Mouse (Mus musculus) cerebellum, adult 18-20 months (tissue): ENCODE results near the gene Pknox2.

ENCODE experiments used
- DNase-seq, 2 experiments: peaks; one replicate each; pipeline ENCODE4 v3.0.0; 2021

Gene Pknox2

GRCm38 (mm10) chr9:37038859-37039258, 108.3 kb downstream of the Pknox2 start:
- no peak for DNase-seq

GRCm38 (mm10) chr9:37038445-37038844, 108.8 kb downstream of the Pknox2 start:
- DNase-seq = no peak

- DNase-seq = no peak
These were observed 109.8 kb downstream of the Pknox2 start for GRCm38 (mm10) chr9:37037405-37037804.

- DNase-seq = no peak
These were observed 112.0 kb downstream of the Pknox2 start for GRCm38 (mm10) chr9:37035248-37035647.

GRCm38 (mm10) chr9:37034316-37034715, 112.9 kb downstream of the Pknox2 start:
- no peak for DNase-seq

DNA sequence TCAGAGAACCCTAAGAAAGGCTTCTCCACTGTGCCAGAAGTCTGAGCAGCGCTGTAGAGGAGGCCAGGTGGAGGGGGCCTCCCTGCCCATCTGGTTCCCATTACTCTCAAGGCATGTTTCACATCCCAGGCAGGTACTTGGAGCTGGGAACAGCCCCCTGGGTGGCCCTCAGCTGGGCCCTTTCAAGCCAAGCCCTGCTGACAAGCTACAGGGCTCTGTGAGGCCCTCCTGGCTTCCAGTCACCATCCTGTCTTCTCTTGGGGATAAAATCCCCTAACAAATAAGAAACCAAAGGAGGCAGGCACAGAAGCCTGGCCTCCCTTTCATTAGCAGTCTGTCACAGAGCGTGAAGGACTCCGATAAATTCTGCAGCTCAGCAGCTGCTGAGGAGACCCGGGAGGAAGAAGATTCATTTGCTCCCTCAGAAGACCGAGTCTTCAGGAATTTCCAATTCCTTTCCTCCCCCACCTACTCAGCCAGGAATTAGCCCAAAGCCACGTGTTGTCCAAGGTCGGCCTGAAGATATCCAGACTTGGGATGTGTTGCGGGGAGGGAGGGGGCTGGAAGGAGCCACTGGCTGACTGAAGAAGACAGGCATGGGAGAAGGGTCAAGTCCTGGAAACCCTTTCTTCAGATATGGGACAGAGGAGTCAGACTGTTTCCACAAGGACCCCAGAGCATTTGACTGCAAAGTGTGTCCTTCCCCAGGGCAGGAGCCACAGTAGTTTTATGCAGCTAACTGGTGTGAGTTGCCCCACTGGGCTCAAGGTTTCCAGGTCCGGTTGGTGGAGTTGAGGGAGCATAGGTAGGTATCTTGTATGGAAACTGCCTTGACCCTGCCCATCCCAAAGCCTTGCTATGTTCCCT, 116.6 kb downstream of the Pknox2 start:
- DNase-seq = no peak

DNA sequence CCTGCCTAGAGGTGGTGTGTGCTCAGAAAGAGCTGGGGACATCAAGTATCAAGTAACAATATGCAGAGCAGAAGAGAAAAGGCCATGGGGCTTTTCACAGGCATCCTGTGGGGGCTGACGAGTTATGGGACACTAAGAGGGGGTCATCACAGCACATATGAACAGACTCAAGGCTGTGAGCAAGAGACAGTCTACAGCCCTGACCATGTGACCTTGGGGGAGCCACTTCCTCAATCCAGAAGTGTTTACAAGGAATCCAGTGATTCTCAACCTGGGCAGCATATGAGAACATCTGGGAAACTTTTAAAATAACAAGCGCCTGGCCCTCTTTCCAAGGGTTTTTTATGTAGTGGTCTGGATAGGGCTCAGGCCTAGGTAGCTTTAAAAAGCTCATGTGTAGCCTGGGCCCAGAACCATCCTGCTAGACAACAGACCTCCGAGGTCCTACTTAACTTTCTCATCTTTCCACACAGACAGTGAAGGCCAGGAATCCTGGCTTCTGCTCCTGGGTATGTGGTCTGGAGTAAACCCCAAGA, 117.3 kb downstream of the Pknox2 start:
- no peak for DNase-seq

DNA sequence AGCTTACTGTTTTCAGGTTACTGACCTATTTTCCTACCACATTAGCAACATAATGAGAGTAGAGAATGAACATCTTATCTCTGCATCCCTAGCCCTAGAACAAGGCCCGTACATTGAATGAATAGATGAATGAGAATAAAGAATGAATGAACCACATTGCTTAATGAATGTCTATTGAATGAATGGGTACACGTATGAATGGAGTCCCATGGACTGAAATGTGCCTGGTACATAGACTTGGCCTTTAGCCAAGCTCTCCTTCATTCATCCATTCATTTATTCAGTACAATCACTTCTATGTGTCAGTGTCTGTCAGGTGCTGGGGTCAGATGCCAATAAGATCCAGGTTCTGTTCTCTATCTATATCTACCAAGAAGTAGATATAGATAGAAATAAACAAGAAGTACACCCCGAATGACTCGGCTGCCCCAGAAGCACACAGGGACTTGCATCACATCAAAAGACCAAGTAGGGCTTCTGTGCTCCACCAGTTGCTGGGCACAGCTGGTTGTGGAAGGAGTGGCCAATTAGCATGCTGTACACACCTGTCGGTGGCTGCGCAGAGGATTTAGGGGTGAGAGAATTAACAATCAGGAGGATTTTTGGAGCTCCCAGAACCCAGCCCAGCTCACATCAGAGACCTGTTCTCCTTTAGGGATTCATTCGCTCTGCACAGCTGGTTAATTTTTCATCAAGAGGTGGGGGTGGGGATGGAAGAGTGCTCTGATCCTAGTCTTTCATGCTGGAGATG, 119.2 kb downstream of the Pknox2 start:
- DNase-seq = no peak

GRCm38 (mm10) chr9:37025913-37026312, 121.3 kb downstream of the Pknox2 start:
- DNase-seq = no peak

- no peak for DNase-seq
These were observed 125.5 kb downstream of the Pknox2 start for GRCm38 (mm10) chr9:37021586-37022230.

DNA sequence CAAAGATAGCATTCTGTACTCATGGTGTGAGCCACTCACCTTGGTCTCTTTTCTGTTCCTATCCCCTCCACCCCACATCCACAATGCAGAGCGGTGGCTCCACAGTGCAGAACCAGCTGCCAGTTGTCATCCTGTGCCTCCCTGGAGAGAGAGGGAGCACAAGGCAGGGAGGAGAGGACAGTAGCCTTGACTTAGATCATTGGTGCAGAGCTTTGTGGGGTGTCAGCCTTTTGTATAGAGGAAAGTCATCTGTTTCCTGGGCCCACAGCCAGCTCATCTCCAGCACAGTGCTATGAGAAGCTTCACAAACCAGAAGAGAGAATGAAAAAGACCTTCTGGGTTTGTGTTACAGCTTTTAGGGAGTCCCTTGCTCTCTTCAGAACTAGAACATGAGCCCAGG, 129.1 kb downstream of the Pknox2 start:
- DNase-seq = peak; percentile 66 to 72

DNA sequence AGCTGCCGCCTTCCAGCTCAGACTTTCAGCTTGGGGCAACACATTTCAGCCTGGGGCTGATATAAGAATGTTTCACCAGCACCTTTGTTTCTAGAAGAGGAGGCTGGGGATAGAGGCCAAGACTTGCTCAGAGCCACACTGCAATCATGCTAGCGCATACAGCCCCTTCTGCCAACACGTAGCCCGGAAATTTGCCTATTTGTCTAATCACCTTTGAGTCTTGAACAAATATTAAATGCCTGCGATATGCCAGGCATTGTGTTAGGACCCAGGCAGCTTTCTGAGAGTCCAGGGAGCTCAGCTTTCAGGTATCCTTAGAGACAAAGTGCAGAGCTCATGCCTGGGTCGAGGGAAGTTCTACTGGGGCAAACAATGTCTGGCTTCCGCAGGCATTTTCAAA, 130.0 kb downstream of the Pknox2 start:
- DNase-seq = no peak

- DNase-seq = peak in 1 of 2 experiments; percentile 12
These were observed 131.0 kb downstream of the Pknox2 start for GRCm38 (mm10) chr9:37016165-37016564.

DNA sequence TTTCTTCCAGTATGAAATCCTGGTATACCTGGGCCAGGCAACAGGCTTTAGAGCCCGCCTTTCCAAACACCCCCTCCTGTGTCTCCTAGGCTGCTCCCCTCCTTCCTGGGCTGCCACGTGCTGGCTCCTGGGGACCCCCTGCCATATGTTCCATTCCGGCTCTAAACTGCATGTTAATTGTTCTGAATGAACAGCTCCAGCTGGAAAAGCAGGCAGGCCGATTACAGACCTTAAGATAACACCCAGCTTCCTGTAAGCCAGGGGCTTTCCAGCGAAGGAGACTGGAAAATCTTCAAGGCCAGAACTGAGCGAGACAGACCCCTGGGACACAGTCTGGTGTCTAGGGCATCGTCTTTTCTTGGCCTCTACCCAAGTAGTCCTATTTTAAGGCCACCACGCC, 133.6 kb downstream of the Pknox2 start:
- DNase-seq = no peak

GRCm38 (mm10) chr9:37008090-37008489, 139.1 kb downstream of the Pknox2 start:
- no peak for DNase-seq

GRCm38 (mm10) chr9:37004676-37005075, 142.5 kb downstream of the Pknox2 start:
- no peak for DNase-seq

DNA sequence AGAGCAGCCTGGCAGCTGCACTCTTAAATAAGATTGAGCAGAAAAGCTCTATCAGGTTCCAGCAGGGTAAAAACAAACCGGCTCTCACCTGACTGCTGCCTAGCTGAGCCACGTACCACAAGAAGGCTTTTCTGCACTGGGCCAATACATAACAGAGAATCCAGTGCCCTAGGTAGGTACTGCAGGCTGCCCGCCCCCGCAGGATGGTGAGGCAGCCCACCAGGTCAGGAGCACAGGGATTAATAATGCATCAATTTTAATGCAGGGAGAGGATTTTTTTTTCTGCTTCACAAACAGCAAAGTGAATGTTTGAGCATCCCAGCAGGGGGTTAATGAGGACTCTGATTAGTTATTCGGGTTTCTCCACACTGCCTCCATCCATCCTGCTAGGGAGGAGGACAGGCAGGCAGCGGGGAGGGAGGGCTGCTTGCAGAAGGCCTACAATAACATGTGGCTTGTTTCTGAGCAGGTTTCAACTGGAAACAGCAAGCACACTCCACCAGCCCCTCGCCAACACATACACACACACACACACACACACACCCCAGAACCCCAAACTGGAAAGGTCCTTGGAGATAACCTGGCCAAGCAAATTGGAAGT, 145.2 kb downstream of the Pknox2 start:
- peak in 1 of 2 experiments; percentile 25 for DNase-seq

DNA sequence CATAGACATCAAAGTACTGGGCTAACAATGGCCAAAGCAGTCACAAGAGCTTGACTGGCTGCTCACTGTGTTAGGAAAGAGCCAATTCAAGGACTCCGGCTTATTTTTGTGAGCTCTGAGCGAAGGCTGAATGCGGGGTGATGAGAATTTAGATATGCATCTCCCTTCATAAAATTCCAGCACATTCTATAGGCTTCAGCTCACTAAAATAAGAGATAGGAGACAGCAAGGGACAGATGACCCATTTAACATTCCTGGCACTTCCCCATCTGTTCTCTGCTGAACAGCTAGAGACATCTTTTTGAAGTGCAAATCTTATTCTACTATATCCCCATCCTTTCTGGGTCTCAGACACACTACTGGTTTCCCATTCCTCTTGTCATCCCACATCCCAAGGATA, 147.8 kb downstream of the Pknox2 start:
- DNase-seq = no peak

GRCm38 (mm10) chr9:36990626-36991368, 156.4 kb downstream of the Pknox2 start:
- no peak for DNase-seq

GRCm38 (mm10) chr9:36989991-36990390, 157.2 kb downstream of the Pknox2 start:
- no peak for DNase-seq

DNA sequence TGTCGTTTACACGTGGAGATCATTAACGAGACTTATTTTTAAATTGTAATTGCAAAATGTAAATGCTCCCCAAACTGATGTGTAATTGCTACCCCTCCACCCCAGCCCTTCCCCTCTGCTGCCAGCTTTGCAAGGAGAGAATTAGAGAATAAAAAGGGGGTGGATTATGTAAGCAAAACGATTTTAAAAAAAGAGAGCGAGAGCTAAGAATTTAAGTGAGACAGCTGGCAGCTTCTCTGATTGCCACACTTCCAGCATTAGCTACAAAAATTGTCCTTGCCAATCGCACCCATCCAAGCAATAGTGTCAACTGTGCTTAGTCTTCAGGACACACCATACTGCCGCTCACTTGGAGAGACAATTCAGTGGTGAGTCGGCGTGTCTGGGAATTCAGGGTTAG, 162.0 kb downstream of the Pknox2 start:
- no peak for DNase-seq
